ENCODE assay signal across 11 mouse cellular contexts in the genomic region with DNA sequence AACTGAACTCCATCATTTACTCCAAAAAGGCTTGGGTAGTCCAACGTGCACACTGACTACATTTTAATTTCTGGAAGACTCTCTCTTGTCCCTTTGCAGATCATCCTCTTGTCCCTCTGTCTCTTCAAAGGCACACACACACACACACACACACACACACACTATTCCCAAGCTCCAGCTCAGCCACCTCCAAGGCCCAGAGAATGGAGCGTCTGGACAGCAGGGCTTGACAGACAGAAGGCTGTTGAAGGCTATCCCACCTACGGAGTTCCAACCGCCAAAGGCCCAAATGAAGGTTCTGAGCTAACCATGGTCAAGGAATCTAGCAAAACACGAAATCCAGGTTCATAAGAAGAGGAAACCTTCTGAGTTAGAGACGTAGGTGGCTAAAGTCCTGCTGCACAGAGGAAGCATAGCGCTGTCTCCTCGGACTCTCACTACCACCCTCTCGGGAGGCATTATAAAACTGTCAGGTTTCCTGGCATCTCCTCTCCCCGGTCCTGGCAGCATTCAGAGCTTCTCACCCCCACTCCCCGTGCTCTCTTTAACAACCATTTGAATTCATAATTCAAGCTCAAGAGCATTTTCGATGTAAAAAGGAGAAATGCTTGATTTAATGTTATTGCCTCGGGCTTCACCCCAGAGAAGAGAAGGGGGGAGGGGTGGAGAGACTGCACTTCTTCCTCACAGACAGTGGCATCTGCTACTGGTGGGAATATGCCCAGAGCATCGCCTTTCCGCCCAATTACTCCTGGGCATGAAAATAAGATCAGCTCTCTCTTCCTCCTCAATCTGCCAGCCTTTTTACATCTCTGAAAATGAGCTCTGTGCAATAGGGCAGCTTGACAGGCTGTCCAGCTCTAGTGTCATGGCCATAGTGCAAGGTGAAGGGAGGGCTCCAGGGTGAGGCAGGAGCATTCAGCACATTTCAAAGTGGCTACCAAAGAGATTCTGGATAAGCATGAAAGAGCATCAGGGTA.
A peak's percentile ranks its signal among the peaks of the same experiment; 100 is the strongest.
DNase-seq lines count a peak whose midpoint lies in the region; ATAC-seq lines count a peak whose summit lies in the region.
"Had no signal": no experiment of that assay in that cellular context is flagged by ENCODE, and none has a peak within 500 bp of the region (broad histone marks: within the 10 kb centered on the region; RNA-seq: fewer than 3 reads in every experiment).

No protein-coding gene starts in this region.

- H3K36me3 ChIP-seq in midbrain, embryonic 12.5 days: no peaks in the 10 kb centered on the region
- H3K36me3 ChIP-seq in midbrain, embryonic 11.5 days (ENCODE audit: control insufficient read depth, insufficient read depth, low read length): no peaks in the 10 kb centered on the region
- no peaks in the 10 kb centered on the region for H3K36me3 ChIP-seq in hindbrain, embryonic 15.5 days
- no peaks in the 10 kb centered on the region for H3K36me3 ChIP-seq in heart, embryonic 11.5 days (ENCODE audit: control insufficient read depth, insufficient read depth, low read length)
- H3K36me3 ChIP-seq: embryonic facial prominence, embryonic 13.5 days had no signal

- DNase-seq in midbrain, embryonic 11.5 days (ENCODE audit: low spot score, missing footprints): no peak
- DNase-seq in cerebellum, adult 8-10 months: peak; percentile 31
- peak; percentile 81 for DNase-seq in retina, postnatal 1 day
- DNase-seq in adrenal gland, adult 2 months: no peak
- no peak for DNase-seq in heart, postnatal 14 days
- DNase-seq: kidney, postnatal 10 days had no signal

- no peaks in the 10 kb centered on the region for H3K4me1 ChIP-seq in midbrain, embryonic 12.5 days
- no peaks in the 10 kb centered on the region for H3K4me1 ChIP-seq in midbrain, embryonic 11.5 days (ENCODE audit: control insufficient read depth, insufficient read depth, low read length)
- peaks cover 11% of the 10 kb centered on the region for H3K4me1 ChIP-seq in hindbrain, embryonic 15.5 days (replicated peaks)
- no peaks in the 10 kb centered on the region for H3K4me1 ChIP-seq in heart, embryonic 11.5 days (ENCODE audit: control insufficient read depth, insufficient read depth, low read length)
- H3K4me1 ChIP-seq: embryonic facial prominence, embryonic 13.5 days; megakaryocyte, embryonic 14.5 days had no signal

- intact Hi-C loops in heart, postnatal 14 days (cut with DNase I): no loop called here

- 85% methylated on average over 15 of the region's 15 CpGs for whole genome bisulfite sequencing in midbrain, embryonic 12.5 days
- 90% methylated on average over 15 of the region's 15 CpGs for WGBS in midbrain, embryonic 11.5 days
- 56% methylated on average over 15 of the region's 15 CpGs for WGBS in hindbrain, embryonic 15.5 days
- 79% methylated on average over 15 of the region's 15 CpGs for whole genome bisulfite sequencing in heart, embryonic 11.5 days (ENCODE audit: insufficient replicate concordance)

- no peaks in the 10 kb centered on the region for H3K27me3 ChIP-seq in midbrain, embryonic 12.5 days
- no peaks in the 10 kb centered on the region for H3K27me3 ChIP-seq in midbrain, embryonic 11.5 days (ENCODE audit: control insufficient read depth, insufficient read depth, low read length)
- H3K27me3 ChIP-seq in hindbrain, embryonic 15.5 days: no peaks in the 10 kb centered on the region
- H3K27me3 ChIP-seq in heart, embryonic 11.5 days (ENCODE audit: control insufficient read depth, insufficient read depth, low read length): no peaks in the 10 kb centered on the region
- H3K27me3 ChIP-seq: embryonic facial prominence, embryonic 13.5 days; megakaryocyte, embryonic 14.5 days had no signal

- peak; percentile 52; the same call in 1 of the 2 replicates for ATAC-seq in midbrain, embryonic 12.5 days (ENCODE audit: low FRiP score, low read depth)
- no peak for ATAC-seq in midbrain, embryonic 11.5 days (ENCODE audit: low FRiP score)
- peak; percentile 69 for ATAC-seq in hindbrain, embryonic 15.5 days (ENCODE audit: low FRiP score, low read depth)
- ATAC-seq in heart, embryonic 11.5 days (replicated peaks; ENCODE audit: insufficient number of reproducible peaks, low FRiP score, low TSS enrichment): no peak

- no peak overlapping the region for H3K9ac ChIP-seq in midbrain, embryonic 12.5 days (replicated peaks)
- no peak overlapping the region for H3K9ac ChIP-seq in midbrain, embryonic 11.5 days (ENCODE audit: low read length)
- H3K9ac ChIP-seq in hindbrain, embryonic 15.5 days: no peak overlapping the region
- no peak overlapping the region for H3K9ac ChIP-seq in heart, embryonic 11.5 days (ENCODE audit: low read depth, low read length)
- H3K9ac ChIP-seq: embryonic facial prominence, embryonic 13.5 days had no signal

- no peak overlapping the region for H3K4me2 ChIP-seq in midbrain, embryonic 12.5 days (replicated peaks)
- no peak overlapping the region for H3K4me2 ChIP-seq in midbrain, embryonic 11.5 days
- H3K4me2 ChIP-seq in hindbrain, embryonic 15.5 days: no peak overlapping the region
- no peak overlapping the region for H3K4me2 ChIP-seq in heart, embryonic 11.5 days
- H3K4me2 ChIP-seq: embryonic facial prominence, embryonic 13.5 days had no signal

- no peak overlapping the region for H3K4me3 ChIP-seq in midbrain, embryonic 12.5 days
- H3K4me3 ChIP-seq in midbrain, embryonic 11.5 days (ENCODE audit: low read depth, low read length): no peak overlapping the region
- H3K4me3 ChIP-seq in hindbrain, embryonic 15.5 days: no peak overlapping the region
- no peak overlapping the region for H3K4me3 ChIP-seq in heart, embryonic 11.5 days (ENCODE audit: low read depth, low read length)
- H3K4me3 ChIP-seq: embryonic facial prominence, embryonic 13.5 days; megakaryocyte, embryonic 14.5 days had no signal

- no peaks in the 10 kb centered on the region for H3K9me3 ChIP-seq in midbrain, embryonic 12.5 days
- no peaks in the 10 kb centered on the region for H3K9me3 ChIP-seq in midbrain, embryonic 11.5 days (ENCODE audit: control insufficient read depth, low read length)
- H3K9me3 ChIP-seq in hindbrain, embryonic 15.5 days: no peaks in the 10 kb centered on the region
- H3K9me3 ChIP-seq in heart, embryonic 11.5 days (replicated peaks; ENCODE audit: control insufficient read depth, low read length): no peaks in the 10 kb centered on the region
- H3K9me3 ChIP-seq: embryonic facial prominence, embryonic 13.5 days had no signal

- no peak overlapping the region for H3K27ac ChIP-seq in midbrain, embryonic 12.5 days (replicated peaks)
- no peak overlapping the region for H3K27ac ChIP-seq in midbrain, embryonic 11.5 days (ENCODE audit: low read depth, low read length)
- H3K27ac ChIP-seq in hindbrain, embryonic 15.5 days (replicated peaks): 0 out of 2 replicates have a peak overlapping the region, but pooled peaks have one; percentile 38
- H3K27ac ChIP-seq in heart, embryonic 11.5 days (ENCODE audit: low read depth, low read length): no peak overlapping the region
- H3K27ac ChIP-seq: embryonic facial prominence, embryonic 13.5 days had no signal

Comparison
In these comparisons a context has a peak if more than half of its experiments do, and no peak if none do; other contexts are left out.
1. ATAC-seq: peak in midbrain, embryonic 12.5 days (single experiment) and hindbrain, embryonic 15.5 days (single experiment); none in midbrain, embryonic 11.5 days (single experiment) and heart, embryonic 11.5 days (single experiment).
2. DNase-seq: peak in cerebellum, adult 8-10 months (single experiment) and retina, postnatal 1 day (single experiment); none in midbrain, embryonic 11.5 days (single experiment), adrenal gland, adult 2 months (single experiment) and heart, postnatal 14 days (0 of 2).